Mouse (Mus musculus): ENCODE results near the gene Atxn1. TPM values are rescaled to one million over a fixed set of nuclear protein-coding genes. Genes with fewer than 3 reads are reported as not detected.

Atxn1 gene
- total RNA-seq, 2 experiments from 2014 or later, result 117 to 121 TPM

DNA sequence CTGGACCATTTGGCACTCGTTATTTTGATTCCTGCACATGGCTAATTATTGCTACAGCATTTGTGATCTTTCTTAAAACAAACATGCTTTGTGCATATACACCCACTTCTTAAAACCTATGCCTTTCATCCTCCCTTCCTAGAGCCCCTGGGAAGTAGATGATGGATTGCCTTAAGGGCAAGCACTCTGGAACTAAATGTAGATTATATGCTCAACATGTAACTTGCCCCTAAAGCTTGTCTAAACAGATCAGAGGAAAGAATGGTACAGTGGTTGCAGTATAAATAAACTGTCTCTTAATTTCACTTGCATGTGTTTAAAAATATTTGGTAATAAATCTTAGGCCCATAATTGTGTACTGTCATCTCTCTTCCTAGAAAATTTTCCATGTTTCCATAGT is 370.9 kb downstream of the Atxn1 start:
- DNase-seq (ENCODE audit: low spot score in 2 of 2), result peak in 1 of 2 experiments; percentile 46

DNA sequence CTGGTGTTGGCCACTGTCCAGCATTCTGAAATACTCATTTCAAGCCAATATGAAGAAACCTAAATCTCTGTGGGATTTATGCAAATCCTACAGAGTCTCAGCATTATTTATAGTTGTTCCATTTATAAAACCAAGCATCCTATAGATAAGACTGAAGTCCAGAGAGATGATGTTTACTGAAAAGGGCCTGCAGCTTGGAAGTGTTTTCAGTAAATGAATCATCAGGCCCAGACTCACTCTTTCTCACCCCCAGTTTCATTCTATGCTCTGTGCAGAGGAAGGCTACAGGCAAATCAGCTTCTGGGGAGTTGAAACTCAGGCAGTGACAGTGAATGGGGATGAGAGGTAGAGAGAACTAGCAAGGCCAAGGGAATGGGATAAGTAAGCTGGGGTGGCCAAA is 373.9 kb downstream of the Atxn1 start:
- no peak for DNase-seq (ENCODE audit: low spot score in 2 of 2)

- DNase-seq (ENCODE audit: low spot score in 2 of 2), result no peak
These were observed 381.7 kb downstream of the Atxn1 start for GRCm38 (mm10) chr13:45583061-45583460.

DNA sequence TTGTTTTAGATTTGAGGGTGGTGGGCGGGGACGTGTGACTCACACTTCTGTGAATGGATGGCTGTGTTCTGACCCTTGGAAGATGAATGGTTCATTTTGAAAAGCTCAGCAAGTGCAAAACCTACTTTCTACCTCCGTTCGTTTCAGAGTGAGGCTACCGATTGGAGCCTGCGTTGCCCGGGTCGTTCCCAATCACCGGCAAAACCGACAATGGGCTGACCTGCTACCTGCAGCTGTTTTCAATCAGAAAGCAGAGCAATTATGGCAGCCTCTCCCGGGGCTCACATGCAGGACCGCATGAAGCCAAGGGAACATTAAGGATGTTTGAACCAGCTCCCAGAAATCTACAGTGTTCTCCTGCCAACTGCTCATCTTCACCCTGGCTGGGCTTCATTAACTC is 382.5 kb downstream of the Atxn1 start:
- peak in 1 of 2 experiments; percentile 33 for DNase-seq (ENCODE audit: low spot score in 2 of 2)

DNA sequence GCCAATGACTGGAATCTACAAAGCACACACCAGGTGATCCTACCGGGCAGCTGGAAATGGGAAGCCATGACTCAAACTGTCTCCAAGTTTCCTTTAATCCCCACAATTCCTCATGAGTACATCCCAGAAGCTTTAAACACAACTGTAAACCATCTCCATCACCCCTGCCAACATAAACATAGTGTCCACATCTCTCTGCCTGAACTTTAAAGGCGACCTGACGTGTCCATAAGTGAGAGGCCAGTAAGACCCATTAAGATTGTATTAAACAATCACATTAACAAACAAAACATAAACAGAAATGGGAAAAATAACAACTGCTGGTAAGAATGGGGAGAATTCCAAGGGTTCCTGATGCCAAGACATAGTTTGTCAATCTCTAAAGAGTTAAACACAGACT is 385.1 kb downstream of the Atxn1 start:
- DNase-seq (ENCODE audit: low spot score in 2 of 2), result no peak

DNA sequence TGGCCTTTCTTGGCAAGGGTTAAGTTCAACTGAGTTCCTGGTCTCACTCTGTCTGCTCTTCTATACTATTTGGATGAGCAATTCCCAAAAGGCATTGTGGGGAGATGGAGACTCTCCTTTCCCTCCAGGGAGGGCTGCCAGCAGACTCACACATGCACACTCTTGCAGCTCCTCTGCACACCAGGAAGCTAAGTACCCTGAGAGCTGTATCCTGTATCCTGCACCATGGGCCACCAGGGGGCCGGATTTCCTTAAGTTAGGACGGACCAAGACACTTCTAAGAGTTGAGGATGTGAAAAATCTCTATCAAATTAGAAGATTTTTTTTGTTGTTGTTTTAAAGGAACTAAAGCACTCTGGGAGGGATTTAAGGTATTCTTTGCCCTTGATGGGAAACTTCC is 387.0 kb downstream of the Atxn1 start:
- no peak for DNase-seq (ENCODE audit: low spot score in 2 of 2)

- DNase-seq (ENCODE audit: low spot score in 2 of 2), result no peak
These were observed 387.4 kb downstream of the Atxn1 start for GRCm38 (mm10) chr13:45577366-45577765.

GRCm38 (mm10) chr13:45576185-45576584 is 388.6 kb downstream of the Atxn1 start:
- no peak for DNase-seq (ENCODE audit: low spot score in 2 of 2)

GRCm38 (mm10) chr13:45572768-45573167 is 392.0 kb downstream of the Atxn1 start:
- peak in 1 of 2 experiments; percentile 80 for DNase-seq (ENCODE audit: low spot score in 2 of 2)

- peak; percentile 80 to 96 for DNase-seq (ENCODE audit: low spot score in 2 of 2)
These were observed 393.0 kb downstream of the Atxn1 start for GRCm38 (mm10) chr13:45571795-45572262.

DNA sequence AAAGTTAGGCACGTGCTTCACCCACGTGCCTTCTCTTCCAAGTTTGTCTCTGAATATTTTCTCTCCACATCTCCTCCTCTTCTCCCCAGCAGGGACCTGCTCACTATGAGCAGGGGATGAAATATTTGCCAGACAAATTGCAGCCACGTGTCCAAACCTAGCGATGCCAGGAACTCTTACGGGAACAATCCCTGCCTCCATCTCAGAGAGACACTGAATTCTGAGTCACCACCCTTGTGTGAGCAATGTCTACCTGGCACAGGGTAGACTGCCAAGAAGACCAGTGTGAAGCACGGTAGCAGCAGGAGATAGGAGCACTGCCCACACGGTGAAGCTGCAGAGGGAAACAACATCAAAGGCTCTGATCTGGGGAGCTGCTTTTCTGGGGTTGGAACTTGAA is 394.9 kb downstream of the Atxn1 start:
- DNase-seq (ENCODE audit: low spot score in 2 of 2), result peak in 1 of 2 experiments; percentile 49

DNA sequence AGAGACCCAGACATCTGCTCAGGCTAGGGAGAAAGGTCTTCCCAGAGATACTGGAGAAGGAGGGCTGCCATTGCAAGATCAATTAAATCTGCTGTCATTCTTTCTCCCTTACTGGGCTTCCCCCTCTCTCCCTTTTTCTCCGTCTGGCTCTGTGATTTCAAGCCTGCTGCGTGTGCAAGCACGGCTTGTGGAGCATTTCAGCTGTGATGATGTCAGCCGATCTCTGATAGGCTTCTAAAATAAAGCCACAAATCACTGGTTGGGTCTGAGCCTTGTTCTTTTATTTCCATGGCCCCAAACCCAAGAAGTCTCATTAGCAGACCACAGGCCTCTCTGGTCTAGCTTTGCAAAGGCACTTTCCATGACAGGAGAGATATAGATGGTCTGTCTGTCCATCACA is 399.9 kb downstream of the Atxn1 start:
- DNase-seq (ENCODE audit: low spot score in 2 of 2), result peak in 1 of 2 experiments; percentile 31

- no peak for DNase-seq (ENCODE audit: low spot score in 2 of 2)
These were observed 402.8 kb downstream of the Atxn1 start for GRCm38 (mm10) chr13:45562011-45562410.

- no peak for DNase-seq (ENCODE audit: low spot score in 2 of 2)
These were observed 404.3 kb downstream of the Atxn1 start for GRCm38 (mm10) chr13:45560543-45560942.

GRCm38 (mm10) chr13:45559258-45559657 is 405.6 kb downstream of the Atxn1 start:
- DNase-seq (ENCODE audit: low spot score in 2 of 2), result no peak

DNA sequence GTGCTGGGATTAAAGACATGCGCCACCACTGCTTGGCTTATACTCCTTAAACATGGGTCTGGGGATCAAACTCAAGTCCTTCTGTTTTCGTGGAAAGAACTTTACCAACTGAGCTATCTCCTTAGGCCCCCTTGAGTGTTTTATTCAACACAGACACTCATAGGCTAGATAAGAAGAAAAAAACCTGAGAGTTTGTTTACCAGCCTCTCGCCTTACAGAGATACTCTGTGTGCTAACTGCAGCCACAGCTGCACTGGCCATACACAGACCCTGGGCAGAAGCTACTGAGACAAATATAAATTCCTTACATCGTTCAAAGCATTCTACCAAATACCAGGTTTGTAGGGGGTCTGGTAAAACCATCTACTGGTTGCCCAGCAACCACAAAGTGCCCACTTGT is 406.4 kb downstream of the Atxn1 start:
- no peak for DNase-seq (ENCODE audit: low spot score in 2 of 2)

GRCm38 (mm10) chr13:45553674-45554073 is 411.1 kb downstream of the Atxn1 start:
- DNase-seq (ENCODE audit: low spot score in 2 of 2), result no peak

GRCm38 (mm10) chr13:45547549-45547948 is 417.3 kb downstream of the Atxn1 start:
- no peak for DNase-seq (ENCODE audit: low spot score in 2 of 2)

- no peak for DNase-seq (ENCODE audit: low spot score in 2 of 2)
These were observed 417.9 kb downstream of the Atxn1 start for GRCm38 (mm10) chr13:45546946-45547345.

DNA sequence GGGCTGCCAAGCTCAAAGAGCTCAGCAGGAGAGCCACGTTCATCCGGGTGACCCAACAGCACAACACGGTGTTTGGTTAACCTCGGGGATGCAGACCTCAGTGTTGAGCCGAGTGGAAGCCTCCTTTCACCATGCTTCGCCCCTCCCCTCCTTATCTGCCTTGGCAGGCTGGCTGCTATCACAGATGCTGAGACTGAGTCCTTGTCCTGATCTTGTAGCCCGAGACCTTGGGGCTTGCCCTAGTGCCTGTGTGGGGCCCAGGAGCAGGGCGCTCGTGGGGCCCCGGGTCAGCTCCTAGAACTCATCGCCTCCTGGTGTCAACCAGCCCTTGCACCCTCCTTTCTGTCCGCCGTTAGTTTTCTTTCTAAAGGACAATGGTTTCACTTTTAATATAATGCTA is 418.8 kb downstream of the Atxn1 start:
- no peak for DNase-seq (ENCODE audit: low spot score in 2 of 2)

DNA sequence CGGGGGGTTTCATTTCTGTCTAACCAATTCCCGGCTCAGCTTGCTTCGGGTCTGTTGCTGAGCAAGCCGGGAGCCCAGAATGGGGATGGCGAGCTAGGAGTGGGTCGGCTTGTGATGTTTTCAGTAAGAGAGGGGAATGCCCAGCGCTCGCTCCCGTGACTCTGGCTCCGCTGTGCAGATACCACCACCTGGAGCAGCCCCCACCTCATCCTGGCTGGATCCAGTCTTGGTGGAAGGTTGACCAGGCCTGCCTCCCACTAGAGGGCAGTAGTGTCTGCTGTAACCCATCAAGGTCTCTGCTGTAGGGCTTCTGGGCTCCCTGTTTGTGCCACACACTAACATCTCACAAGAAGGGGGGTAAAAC is 425.6 kb downstream of the Atxn1 start:
- peak; percentile 69 to 88 for DNase-seq (ENCODE audit: low spot score in 2 of 2)

DNA sequence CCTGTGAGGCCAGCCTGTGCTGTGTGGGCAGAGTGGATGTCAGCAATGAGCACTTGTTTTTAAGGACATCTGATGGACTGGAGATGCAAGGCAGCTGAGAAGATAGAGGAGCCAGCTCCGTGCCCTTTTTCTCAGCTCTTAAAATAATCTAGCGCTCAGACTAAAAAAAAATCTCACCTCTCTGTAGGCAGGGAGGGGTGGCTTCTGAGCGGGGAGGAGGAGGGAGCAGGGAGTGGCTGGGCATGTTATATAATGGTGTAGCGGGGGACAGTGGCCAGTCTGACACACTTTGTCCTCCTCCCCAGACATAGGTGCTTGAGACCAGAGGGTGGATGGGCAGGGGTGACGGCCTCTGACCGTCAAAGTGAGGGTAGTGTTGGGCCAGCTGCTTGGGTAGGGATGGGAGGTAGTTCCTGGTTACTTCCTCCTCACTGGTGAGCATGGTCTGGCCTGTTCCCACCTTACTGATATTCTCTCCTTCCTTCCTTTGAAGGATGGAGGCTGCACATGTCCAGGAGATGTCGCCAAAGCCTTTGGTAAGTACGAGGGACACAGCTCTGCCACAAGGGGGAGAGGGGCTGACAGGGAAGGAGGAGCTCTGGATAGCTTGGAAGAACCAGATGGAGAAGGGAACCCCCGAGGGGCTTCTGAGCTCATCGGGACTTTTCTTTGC is 426.1 kb downstream of the Atxn1 start:
- peak; percentile 63 to 76 for DNase-seq (ENCODE audit: low spot score in 2 of 2)

- no peak for DNase-seq (ENCODE audit: low spot score in 2 of 2)
These were observed 426.7 kb downstream of the Atxn1 start for GRCm38 (mm10) chr13:45538091-45538490.

All from layer of hippocampus, adult 18-20 months (tissue).